Mouse (Mus musculus) fibroblast of lung, adult 2 months (primary cell): ENCODE measurements at regions not wholly inside any gene's neighbourhood (a gene's known extent, or its start where the extent isn't known, plus 50 kb on each side); places are given as distances from the start of the nearest gene placed in this dataset.
A peak's percentile ranks its signal among the peaks of the same experiment; 100 is the strongest.
"Not testable (repeated sequence)": the region's sequence is repeated elsewhere in the genome, so short reads cannot be mapped to it uniquely, and the experiment has no call there.

Experiments used
- DNase-seq: peaks from one replicate; pipeline ENCODE4 v3.0.0-alpha.2; 2011; ENCODE audit warnings: low read depth

DNA sequence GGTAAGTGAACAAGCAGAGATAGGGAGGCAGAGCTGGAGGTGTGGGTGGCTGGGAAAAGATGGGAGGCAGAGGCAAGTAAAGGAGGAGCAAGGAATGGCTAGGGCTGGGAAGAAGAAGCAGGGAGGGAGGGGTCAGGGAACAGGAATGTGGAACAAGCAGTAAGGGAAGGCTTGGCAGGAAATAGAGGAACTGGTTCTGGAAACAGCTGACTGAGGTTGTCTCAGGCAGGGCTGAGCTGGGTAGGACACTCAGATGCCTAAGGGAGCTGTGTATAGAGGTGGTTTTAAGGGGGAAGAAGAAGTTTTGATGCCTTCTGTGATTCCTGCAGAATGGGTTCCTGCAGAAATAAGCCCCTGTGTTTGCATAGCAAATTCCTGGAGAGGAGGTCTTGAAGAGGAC is 92.7 kb downstream of the Nucb2 start:
- no peak for DNase-seq

- DNase-seq: no peak
These were observed 96.2 kb downstream of the Nucb2 start for GRCm38 (mm10) chr7:116600340-116600739.

- no peak for DNase-seq
These were observed 99.1 kb downstream of the Nucb2 start for GRCm38 (mm10) chr7:116603167-116603839.

- no peak for DNase-seq
These were observed 99.6 kb downstream of the Nucb2 start for GRCm38 (mm10) chr7:116603840-116604194.

GRCm38 (mm10) chr7:116606255-116606654 is 102.1 kb downstream of the Nucb2 start:
- no peak for DNase-seq

- no peak for DNase-seq
These were observed 102.7 kb downstream of the Nucb2 start for GRCm38 (mm10) chr7:116606751-116607483.

GRCm38 (mm10) chr7:116607628-116608225 is 103.6 kb downstream of the Nucb2 start:
- no peak for DNase-seq

DNA sequence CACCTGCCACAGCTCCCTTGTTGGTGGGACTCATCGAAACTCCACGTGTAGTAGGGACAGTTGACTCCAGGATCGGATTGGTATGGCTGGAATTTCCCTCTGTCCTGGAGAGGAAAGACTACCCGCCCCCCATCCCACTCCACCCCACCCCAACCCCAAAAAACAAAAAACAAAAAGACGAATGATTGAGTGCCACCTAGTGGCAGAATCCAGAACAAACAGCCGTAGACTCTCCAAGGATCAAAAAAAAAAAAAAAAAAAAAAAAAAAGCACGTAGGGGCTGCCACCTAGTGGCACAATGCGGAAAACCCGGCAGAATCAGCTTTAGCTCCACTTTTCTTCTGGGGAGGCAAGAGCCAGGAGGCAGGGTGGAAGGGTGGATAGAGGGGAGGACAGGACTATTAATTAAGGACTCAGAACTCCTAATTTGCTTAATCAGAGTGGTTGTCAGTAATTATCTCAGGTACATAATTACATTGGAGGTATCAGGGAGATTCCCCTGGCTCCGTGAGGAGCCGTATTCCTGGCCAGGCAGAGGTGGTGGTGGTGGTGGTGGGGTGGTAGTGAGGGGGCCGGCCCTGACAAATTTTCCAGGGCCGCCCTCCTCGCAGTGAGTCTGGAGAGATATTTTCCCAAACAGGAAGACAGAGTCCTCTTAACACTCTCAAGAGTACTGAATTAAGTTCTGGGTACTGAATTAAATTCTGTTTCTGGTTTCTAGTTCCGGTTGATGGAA is 104.3 kb downstream of the Nucb2 start:
- no peak for DNase-seq

GRCm38 (mm10) chr7:116609406-116609805 is 105.2 kb downstream of the Nucb2 start:
- no peak for DNase-seq

DNA sequence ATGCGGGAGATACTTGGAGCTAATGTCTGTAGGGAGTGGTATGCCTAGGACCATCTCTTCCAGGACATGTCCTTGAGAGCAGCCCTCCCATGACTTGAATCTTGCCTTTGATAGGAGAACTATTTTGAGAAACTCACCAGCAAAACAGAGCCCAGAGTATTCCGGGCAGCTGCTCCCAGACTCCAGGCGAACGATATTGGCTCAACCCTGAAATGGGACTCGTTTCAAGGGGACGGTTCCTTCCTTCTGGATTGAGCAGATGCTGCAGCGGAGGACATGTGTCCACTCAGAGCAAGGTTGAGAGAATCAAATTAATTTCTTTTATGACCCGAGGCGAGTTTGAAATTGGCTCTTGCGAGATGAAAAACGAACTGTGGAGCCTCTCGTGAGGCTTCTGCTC is 105.7 kb downstream of the Nucb2 start:
- no peak for DNase-seq

DNA sequence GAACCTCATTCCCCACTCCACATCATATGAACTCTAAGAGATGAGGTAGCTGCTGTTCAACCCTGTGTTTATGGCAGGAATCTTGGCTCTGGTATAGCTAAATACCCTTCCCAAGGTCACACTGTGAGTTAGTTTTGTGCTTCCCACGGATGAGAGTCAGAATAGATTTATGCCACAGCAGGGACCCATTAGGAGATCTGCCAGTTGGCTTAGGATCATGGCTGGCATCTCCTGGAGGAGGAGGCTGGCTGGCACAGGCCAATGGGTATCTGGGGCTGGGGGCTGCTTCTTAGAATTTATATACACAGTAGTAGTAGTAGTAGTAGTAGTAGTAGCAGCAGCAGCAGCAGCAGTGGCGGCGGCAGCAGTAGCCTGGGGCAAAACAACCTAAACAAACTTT is 111.8 kb downstream of the Nucb2 start:
- no peak for DNase-seq

- DNase-seq: no peak
These were observed 115.5 kb downstream of the Nucb2 start for GRCm38 (mm10) chr7:116619636-116620035.

DNA sequence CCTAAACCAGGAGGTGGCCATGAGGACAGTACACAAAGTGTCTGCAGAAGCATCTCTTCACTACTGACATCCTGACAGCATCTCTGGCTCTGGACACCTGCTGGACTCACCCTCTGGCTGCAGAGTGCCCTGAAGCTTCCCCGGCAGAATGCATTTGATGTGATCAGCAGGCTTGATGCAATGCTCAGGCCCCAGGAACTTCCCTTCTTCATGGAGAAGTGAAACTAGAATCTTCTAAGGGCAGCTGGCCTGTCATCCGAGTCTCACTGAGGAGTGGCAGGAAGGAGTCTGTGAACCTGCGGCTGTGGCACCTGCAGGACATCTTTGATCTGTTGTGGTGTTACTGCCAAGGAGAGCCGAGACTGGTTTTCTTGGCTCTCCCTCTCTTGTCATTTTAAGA is 116.2 kb downstream of the Nucb2 start:
- DNase-seq: no peak

DNA sequence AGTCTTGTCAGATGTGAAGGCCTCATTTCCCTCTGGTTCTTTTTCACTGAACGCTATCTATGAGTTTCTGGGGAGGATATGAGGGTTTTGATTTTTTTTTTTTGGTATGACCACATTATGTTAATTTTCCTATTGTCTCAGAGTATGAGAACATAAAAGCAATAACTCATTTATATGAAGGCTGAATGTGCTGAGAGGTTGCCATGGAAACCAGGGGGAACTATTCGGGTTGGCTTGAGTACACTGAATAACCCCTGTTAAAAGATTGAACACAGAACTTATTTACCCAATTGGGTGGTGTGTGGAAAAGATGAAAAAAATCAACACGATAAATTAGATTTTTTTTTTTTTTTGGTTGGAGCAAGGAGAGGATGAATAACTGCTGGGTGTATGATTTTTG is 129.0 kb downstream of the Nucb2 start:
- DNase-seq: no peak

DNA sequence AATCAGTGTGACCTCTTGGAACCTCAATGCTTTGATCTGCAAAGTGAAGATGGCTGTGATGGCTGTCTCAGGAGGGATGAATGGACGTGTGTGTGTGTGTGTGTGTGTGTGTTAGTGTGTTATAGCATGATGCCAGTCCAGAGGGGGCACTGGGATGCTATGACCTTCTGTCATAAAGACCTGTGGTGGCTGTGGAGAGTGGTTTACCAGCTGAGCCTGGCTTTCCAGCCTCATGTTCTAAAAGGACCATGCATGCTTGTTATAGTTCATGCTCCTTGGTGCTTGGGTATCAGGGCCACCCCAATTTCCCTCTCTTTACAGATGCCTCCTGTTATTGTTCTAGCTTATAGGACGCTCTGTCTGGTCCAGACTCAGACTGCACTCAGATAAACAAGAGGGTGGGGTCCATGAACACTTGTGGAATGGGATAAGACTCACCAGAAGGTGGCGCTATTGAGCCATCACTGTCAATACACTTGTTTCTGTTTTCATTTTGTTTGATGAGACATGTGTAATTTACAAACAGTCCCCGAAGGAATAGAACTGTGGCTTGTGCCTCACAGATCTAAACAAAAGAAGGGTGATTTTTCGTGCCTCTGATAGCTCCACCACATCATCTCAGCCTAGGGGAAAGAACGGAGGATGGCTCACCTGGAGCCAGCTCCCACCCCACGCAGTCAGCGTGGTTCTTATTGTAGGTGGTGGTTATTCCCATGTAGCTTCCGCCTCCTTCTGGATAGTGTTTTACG is 140.9 kb downstream of the Nucb2 start:
- DNase-seq: peak; percentile 20

DNA sequence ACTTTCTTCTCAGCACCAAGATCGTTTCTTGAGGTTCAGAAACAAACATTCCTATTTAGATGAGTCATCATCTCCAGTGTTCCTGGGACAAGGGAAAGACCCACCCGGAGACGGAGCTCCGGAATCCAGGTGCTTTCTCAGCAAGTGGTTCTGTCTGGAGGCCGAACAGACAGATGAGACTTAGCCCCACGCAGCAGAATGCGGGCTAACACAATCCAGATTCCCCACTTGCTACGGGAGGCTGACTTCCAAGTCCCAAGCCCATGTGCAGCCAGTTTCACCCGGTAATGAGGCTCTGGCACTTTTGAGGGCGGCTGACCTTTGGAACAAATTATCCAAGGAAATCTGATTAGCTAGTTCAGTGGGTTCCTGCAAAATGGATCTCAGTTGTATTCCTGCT is 150.3 kb downstream of the Nucb2 start:
- peak; percentile 2 for DNase-seq

DNA sequence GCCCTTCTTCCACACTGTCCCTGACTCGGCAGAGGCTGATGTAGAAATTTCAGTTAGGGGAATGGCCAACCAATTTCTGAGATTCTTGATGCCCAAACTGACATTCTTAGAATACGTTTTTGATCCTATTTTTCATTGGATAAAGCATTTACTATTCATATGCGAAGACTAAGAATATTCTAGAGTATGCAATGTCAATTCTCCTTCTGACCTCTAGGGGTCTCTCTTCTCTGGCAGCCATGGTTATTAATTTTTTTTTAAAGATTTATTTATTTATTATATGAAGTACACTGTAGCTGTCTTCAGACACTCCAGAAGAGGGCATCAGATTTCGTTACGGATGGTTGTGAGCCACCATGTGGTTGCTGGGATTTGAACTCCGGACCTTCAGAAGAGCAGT is 152.9 kb downstream of the Nucb2 start:
- not testable (repeated sequence) for DNase-seq

- DNase-seq: no peak
These were observed 161.4 kb downstream of the Nucb2 start for GRCm38 (mm10) chr7:116665581-116665980.

GRCm38 (mm10) chr7:116674199-116675019 is 170.2 kb downstream of the Nucb2 start:
- DNase-seq: no peak

GRCm38 (mm10) chr7:116676696-116677095 is 172.5 kb downstream of the Nucb2 start:
- no peak for DNase-seq

DNA sequence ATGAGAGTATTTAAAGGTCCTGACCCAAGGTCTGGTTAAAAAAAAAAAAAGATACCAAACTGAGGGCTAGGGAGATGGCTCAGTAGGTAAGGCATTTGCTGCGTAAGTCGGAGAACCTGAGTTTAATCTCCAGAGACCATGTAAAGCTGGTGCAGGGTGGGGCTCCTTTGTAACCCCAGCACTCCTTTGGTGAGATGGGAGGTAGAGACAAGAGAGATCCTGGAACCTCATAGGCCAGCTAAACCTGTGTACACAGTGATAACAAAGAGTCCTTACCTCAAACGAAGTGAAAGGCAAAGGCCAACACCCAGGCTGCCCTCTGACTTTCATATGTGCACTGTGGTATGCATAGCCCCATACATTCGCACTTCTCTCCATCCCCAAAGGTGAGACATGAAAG is 175.0 kb downstream of the Nucb2 start:
- DNase-seq: no peak
